Mouse (Mus musculus): ENCODE measurements around the gene Togaram1.

Togaram1 gene

GRCm38 (mm10) chr12:64965124-64966026 is at the start of gene Togaram1, which contains the start of gene Klhl28:
Gene Togaram1 (plus strand): TSS chr12:64965804.
Gene Klhl28 (minus strand): TSS chr12:64965534.
- DNase-seq, result peak; percentile 98

- DNase-seq, result no peak
Measured at GRCm38 (mm10) chr12:64916735-64917134, 48.9 kb upstream of the Togaram1 start.

DNA sequence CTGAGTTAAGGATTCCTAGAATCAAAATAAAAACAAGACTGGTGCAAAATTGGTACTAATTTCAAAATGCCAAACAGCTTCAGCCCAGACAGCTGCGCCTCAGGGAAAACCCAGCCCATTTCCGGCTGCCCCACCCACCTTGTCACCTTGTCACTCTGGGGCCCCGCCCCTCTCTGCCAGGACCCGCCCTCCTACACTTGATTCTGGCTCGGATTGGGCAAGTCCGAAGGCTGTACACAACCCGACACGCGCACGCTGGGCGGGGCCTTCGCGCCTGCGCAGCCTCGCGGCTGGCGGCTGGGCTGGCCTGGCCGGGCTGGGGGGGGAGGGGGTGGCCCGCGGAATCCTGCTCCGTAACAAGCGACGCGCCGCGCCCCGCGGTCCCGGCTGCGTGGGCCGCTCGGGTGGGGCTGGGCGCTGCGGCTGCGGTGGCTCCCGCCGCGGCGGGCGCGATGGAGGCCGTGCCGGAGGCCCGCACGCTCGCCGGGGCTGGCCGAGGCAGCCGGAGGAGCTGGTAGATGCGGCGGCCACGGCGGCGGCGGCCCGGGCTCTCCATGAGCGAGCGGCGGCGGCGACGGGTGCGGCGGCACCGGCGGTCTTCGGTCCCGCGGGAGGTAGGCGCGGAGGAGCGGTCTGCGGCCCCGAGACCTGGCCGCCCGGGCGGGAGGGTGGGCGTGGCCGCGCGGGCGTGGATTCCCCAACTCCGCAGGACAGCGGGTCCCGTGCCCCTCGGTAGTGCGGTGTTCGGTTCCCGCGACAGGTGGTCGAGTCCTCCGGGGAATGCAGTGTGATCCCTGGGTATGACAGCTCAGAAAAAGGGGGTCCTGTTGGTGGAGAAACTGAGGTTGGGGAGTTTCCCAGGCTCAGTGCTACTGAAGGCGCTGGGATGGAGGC is 47.8 kb upstream of the Togaram1 start, which contains the start of gene Gm527:
Gene Gm527, plus strand, starts transcription at position 329 of the 894 bp plus-strand sequence.
- DNase-seq, result peak; percentile 96

DNA sequence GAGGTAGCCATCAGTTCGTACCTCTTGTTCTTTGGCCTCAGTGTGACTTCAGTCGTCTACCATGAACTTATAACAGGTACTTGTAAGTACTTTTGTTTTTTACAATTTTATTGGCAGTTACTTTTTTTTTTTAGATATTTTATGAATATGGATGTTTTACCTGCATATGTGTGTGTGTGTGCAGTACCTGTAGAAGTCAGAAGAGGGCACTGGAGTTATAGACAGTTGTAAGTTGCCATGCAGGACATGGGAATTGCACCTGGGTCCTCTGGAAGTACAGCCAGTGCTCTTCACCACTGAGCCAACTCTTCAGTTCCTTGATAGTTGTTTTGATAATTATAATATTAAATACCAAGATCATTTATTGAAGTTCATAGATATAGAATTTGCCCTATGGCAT is 28.1 kb upstream of the Togaram1 start:
- DNase-seq, result peak; percentile 45

DNA sequence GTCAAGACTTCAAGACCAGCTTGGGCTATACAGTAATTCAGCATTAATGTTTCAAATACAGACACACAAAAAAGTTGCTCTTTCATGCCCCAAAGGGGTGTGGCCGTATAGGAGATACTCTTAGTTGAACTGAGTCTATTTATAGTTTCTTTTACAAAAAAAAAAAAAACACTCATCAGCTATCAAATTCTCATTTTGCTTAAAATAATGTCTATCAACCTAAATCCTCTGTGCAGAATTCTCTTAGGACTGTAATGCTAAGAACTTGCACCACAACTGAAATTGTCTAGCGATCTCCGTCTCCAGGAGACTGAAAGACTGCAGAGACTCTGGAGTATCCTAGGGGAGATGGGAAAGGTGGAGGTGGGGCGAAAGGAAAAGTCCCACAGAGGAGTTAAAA is 1.0 kb upstream of the Togaram1 start:
- DNase-seq, result no peak

DNA sequence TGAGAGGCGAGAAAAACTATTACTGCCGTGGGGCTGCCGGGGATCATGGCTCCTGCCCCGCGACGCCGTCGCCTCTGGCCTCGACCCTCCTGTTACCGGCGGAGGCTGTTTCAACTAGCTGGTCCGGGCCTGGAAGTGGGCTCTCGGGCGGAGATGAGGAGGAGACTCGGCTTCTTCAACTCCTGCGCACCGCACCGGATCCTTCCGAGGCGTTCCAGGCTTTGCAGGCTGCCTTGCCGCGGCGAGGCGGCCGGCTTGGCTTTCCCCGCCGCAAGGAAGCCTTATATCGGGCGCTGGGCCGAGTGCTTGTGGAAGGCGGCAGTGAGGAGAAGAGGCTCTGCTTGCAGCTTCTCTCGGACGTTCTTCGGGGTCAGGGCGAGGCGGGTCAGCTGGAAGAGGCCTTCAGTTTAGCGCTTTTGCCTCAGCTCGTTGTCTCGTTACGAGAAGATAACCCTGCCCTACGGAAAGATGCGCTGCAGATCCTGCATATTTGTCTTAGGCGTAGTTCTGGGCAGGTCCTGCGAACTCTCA is 562 bp downstream of the Togaram1 start:
- peak; percentile 79 for DNase-seq

DNA sequence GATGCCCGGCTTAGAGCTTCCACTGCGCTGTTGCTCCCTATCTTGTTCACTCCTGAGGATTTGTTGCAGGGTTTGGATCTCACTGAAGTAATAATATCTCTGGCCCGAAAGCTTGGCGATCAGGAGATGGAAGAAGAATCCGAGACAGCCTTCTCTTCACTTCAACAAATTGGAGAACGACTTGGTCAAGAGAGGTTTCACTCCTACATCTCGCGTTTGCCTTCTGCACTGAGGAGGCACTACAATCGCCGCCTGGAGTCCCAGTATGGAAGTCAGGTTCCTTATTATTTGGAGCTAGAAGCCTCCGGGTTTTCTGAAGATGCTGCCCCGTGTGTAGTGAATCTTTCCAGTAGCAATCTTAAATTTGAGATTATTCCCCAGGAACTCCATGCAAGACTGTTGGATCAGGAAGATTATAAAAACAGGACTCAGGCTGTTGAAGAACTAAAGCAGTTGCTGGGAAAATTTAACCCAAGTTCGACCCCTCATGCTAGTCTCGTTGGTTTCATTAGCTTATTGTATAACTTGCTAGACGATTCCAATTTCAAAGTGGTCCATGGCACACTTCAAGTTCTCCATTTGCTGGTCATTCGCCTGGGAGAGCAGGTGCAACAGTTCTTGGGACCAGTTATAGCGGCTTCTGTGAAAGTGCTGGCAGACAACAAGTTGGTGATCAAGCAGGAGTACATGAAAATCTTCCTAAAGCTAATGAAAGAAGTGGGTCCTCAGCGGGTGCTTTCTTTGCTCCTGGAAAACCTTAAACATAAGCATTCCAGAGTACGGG is 1.2 kb downstream of the Togaram1 start:
- peak; percentile 18 for DNase-seq

- peak; percentile 15 for DNase-seq
Measured at GRCm38 (mm10) chr12:64967470-64967869, 1.9 kb downstream of the Togaram1 start.

DNA sequence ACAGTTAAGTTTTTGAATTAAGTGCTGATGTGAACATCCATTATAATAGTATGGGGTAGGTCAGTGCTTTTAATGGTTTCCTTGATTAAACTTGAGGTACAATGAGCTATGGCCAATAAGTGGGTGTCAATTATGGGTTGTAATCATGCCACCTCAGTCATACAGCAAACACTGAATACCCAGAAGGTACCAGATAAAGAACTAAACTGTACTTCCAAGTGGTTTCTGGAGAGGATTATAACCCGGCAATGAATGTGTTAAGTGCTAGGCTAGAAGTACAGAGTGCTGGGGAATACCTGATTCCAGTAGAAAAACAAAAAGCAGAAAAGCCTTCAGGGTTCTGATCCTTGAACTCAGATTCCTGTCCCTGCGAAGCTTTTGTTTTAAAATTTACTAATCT is 2.5 kb downstream of the Togaram1 start:
- no peak for DNase-seq

- DNase-seq, result no peak
Measured at GRCm38 (mm10) chr12:64971399-64971798, 5.8 kb downstream of the Togaram1 start.

DNA sequence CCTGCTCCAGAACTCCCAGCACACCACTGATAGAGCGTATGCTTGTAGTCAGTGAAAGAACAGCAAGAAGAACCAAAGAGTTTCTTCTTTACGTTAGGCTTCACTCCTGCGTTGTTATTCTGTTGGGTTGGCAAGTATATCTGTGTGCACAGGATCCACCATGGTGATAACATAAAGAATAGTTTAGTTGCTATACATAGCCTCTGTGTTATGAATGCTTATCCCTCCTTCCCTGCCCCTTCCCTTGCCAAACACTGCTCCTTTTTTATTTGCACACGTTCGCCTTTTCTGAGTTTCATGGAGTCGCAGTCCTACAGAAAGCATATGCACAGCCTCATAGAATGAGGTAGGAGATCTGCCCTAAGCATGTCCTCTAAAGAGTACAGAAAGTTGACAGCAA is 6.5 kb downstream of the Togaram1 start:
- DNase-seq, result no peak

DNA sequence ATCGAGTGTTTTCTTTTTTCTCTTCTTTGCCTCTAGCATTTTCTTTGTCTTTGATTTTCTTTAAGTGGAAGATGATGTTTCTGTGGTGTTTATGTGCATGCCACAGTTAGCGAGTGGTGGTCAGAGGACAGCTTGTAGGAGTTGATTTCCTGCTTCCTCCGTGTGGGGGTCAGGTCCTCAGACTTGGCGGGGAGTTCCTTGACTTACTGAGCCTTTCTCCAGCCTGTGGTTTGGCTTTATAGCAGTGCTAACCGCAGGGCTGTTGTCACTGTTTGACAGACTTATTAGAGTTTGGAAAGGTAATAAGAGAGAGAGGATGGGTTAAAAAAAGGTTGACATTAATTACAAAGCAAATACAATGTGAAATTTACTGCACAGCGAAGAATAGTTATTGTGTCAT is 10.0 kb downstream of the Togaram1 start:
- no peak for DNase-seq

DNA sequence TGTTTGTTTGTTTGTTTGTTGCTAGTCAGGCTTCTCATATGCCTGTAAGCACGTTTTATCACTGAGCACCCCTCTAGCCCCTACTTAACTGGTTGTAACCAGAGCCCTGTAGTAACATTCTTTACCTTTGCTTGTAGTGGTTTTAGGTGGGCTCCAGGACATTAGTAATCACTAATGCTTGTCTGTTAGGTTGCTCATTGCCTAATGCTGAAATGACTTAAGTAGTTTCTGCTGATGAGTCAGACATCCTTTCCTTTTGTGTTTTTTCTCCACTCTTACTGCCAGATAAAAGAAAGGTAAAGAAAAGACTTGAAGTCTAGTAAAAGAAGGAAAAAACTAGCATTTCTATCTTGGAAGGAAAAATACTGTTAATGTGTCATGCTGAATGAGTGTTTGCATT is 10.6 kb downstream of the Togaram1 start:
- no peak for DNase-seq

GRCm38 (mm10) chr12:64977518-64977917 is 11.9 kb downstream of the Togaram1 start:
- no peak for DNase-seq

DNA sequence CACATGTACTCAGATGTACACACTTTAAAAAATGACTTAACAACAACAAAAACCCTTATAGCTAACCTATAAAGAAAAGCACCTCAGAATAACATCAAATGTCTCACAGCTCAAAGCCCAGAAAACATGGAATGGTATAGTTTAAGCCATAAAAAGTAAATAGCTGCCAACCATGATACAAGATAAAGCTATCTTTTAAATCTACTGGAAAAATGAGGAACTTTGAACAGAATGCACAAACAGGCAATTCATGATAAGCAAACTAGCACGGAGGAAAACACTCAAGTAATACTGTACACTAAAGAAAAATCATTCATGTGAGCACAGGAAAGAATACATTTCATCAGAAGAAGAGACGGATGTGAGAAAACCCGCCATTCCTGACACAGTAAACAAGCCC is 42.1 kb downstream of the Togaram1 start:
- no peak for DNase-seq

- DNase-seq, result no peak
Measured at GRCm38 (mm10) chr12:65022842-65023241, 57.2 kb downstream of the Togaram1 start.

DNA sequence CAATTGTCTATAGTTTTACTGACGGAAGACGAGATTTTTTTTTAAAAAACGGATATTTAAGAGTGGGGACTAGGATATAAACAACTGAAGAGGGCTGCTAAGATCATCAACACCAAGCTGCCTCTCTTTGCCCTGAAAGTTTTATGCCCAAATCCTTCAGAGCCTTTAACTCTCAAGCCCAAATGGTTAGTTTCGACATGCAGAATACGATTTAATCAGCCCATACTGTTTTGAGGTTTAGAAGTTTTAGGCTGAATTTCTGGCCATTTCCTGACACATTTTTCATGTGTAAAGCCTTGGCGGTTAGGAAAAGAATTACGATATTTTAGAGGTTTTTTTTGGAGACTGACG is 70.2 kb downstream of the Togaram1 start:
- no peak for DNase-seq

DNA sequence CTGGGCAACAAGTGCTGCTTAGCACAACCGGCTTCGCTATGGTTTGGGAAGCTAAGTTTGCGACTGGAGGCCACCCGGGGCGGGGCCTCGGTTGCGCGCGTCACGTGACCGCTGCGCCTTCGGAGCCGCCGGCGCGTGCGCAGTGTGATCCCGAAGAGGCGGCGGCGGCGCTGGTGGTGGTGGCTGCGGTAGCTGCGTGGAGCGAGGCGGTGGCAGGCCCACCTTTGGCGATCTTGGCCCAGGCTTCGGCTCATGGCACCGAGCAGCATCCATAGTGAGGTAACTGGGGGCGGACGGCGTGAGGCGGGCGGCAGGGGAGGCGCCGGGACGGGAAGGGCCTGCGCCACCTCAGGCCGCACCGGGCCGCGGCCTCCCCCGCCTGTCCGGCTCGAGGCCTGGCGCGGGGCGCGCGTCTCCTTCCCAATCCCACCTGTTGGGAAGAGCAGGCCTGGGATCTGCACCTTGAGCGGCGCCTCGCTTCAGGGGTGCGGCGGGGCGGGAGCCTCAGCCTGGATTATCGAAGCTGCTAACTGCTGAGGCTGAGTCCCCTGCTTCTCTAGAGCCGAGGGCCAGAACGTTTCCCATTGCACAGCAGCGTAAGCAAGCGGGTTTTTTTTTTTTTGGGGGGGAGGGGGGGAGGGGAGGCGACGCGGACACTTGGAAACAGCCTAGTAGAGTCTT is 70.7 kb downstream of the Togaram1 start, which contains the start of gene Prpf39:
Gene Prpf39, plus strand, starts transcription at position 144 of the 681 bp plus-strand sequence.
- DNase-seq, result peak; percentile 97

DNA sequence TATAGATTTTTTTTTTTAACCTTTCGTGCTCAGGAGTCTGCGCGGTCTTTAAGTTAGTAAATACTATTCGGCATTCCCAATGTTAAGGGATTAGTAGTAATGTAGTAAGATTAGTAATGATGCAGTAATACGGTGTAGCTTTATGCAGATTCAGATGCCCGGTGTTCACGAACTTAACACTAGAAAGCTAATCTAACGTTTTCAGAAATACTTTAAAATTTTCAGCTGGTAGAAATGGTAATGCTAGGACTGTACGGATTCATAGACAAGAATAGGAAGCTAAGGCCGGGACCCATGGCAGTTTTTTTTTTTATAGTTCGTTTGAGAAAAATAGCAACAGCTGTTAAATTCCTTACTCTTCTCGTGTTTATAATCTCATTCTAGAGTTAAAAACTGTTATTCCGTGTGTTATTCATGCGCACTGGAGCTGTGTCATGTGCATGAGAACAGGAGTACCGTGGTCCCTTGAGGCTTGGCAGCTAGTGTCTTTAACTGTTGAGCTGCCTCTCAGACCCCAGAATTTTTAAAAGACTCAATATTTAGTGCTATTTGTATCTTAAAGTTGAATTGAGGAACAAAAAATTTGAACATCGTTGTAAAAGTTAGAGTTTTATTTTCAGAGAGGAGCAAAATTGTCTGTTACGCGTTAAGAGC is 71.4 kb downstream of the Togaram1 start:
- no peak for DNase-seq

GRCm38 (mm10) chr12:65037546-65037937 is 71.9 kb downstream of the Togaram1 start:
- no peak for DNase-seq

DNA sequence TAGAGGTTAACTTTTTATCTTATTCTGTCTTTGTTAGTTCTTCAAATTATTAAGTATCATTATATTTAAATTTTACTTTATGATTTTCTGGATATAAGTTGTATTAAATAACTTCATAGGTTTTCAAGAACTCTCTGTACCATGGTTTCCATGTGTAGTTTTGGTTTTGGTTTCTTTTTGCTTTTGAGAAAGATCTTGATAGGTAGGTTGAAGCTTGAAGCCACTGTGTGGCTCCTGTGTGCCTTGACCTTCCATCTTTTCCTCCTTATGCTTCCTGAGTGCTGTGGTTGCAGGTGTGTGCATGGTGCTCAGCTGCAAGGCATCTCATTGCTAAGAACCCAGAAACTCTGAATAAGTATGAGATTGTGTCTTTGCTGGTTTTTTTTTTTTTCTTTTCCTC is 83.2 kb downstream of the Togaram1 start:
- no peak for DNase-seq

Measured in thymus, postnatal 4 days (tissue).